Mouse (Mus musculus): ENCODE results near the gene Lsm5. TPM values are rescaled to one million over a fixed set of nuclear protein-coding genes. Genes with fewer than 3 reads are reported as not detected.

Lsm5 gene
- polyA plus RNA-seq (2015; fragmentation: Nextera tagmentation; extraction: Ambion mirVana) = 79.3 and 98.6 TPM in 2 replicates

GRCm38 (mm10) chr6:56703931-56704900 is at the start of gene Lsm5:
Lsm5 (minus strand) TSS chr6:56704710.
- peak within 1 kb of the TSS; percentile 39; the same call in 1 of the 2 replicates for H3K27ac ChIP-seq (ENCODE audit: low read length)

GRCm38 (mm10) chr6:56753719-56754118 is 49.2 kb upstream of the Lsm5 start:
- Histone ChIP-seq H3K9me3 (ENCODE audit: control insufficient read depth, low read length) (no peaks in the 10 kb centered on the region), H3K4me1 (ENCODE audit: control insufficient read depth, insufficient read depth, low read length) (no peaks in the 10 kb centered on the region), H3K9ac (ENCODE audit: low read depth, low read length) (no peak overlapping the region), H3K4me2 (ENCODE audit: low read depth, low read length) (no peak overlapping the region), H3K27me3 (replicated peaks; ENCODE audit: control insufficient read depth, insufficient read depth, low read length) (no peaks in the 10 kb centered on the region), H3K36me3 (ENCODE audit: control insufficient read depth, insufficient read depth, low read length) (peaks cover 9% of the 10 kb centered on the region), H3K27ac (ENCODE audit: low read length) (no peak overlapping the region), H3K4me3 (ENCODE audit: low read length) (no peak overlapping the region)
- WGBS = 90% methylated on average over 3 of the region's 3 CpGs
- ATAC-seq = no peak

More at GRCm38 (mm10) chr6:56703931-56704900, at the start of gene Lsm5:
- ATAC-seq = peak; percentile 95
- Histone ChIP-seq H3K4me3 (ENCODE audit: low read length) (peak within 1 kb of the TSS; percentile 82), H3K36me3 (ENCODE audit: control insufficient read depth, insufficient read depth, low read length) (no peaks in the 10 kb centered on the region), H3K4me2 (ENCODE audit: low read depth, low read length) (peak within 1 kb of the TSS; percentile 80), H3K9ac (ENCODE audit: low read depth, low read length) (peak within 1 kb of the TSS; percentile 79), H3K9me3 (ENCODE audit: control insufficient read depth, low read length) (no peaks in the 10 kb centered on the region), H3K27me3 (replicated peaks; ENCODE audit: control insufficient read depth, insufficient read depth, low read length) (no peaks in the 10 kb centered on the region), H3K4me1 (ENCODE audit: control insufficient read depth, insufficient read depth, low read length) (peaks cover 3% of the 10 kb centered on the region)
- WGBS = under 1% methylated on average over 46 of the region's 46 CpGs

GRCm38 (mm10) chr6:56745950-56746543 is 41.5 kb upstream of the Lsm5 start:
- H3K27me3 ChIP-seq (replicated peaks; ENCODE audit: control insufficient read depth, insufficient read depth, low read length) = no peaks in the 10 kb centered on the region
- no peaks in the 10 kb centered on the region for H3K9me3 ChIP-seq (ENCODE audit: control insufficient read depth, low read length)
- WGBS = 74% methylated on average over 5 of the region's 5 CpGs
- no peaks in the 10 kb centered on the region for H3K4me1 ChIP-seq (ENCODE audit: control insufficient read depth, insufficient read depth, low read length)
- no peak for ATAC-seq
- 0 out of 2 replicates have a peak, but pooled peaks cover 4% of the 10 kb centered on the region for H3K36me3 ChIP-seq (ENCODE audit: control insufficient read depth, insufficient read depth, low read length)
- no peak overlapping the region for H3K27ac ChIP-seq (ENCODE audit: low read length)
- H3K4me3 ChIP-seq (ENCODE audit: low read length) = no peak overlapping the region
- no peak overlapping the region for H3K9ac ChIP-seq (ENCODE audit: low read depth, low read length)
- no peak overlapping the region for H3K4me2 ChIP-seq (ENCODE audit: low read depth, low read length)

- peaks cover 8% of the 10 kb centered on the region; the same call in 1 of the 2 replicates for H3K36me3 ChIP-seq (ENCODE audit: control insufficient read depth, insufficient read depth, low read length)
- no peak overlapping the region for H3K4me2 ChIP-seq (ENCODE audit: low read depth, low read length)
- H3K9me3 ChIP-seq (ENCODE audit: control insufficient read depth, low read length) = no peaks in the 10 kb centered on the region
- H3K9ac ChIP-seq (ENCODE audit: low read depth, low read length) = no peak overlapping the region
- no peak overlapping the region for H3K27ac ChIP-seq (ENCODE audit: low read length)
- 79% methylated on average over 2 of the region's 2 CpGs for WGBS
- no peaks in the 10 kb centered on the region for H3K27me3 ChIP-seq (replicated peaks; ENCODE audit: control insufficient read depth, insufficient read depth, low read length)
- no peaks in the 10 kb centered on the region for H3K4me1 ChIP-seq (ENCODE audit: control insufficient read depth, insufficient read depth, low read length)
- no peak overlapping the region for H3K4me3 ChIP-seq (ENCODE audit: low read length)
- no peak for ATAC-seq
Measured at GRCm38 (mm10) chr6:56732545-56732944, 28.0 kb upstream of the Lsm5 start.

GRCm38 (mm10) chr6:56720877-56721276 is 16.4 kb upstream of the Lsm5 start:
- ATAC-seq = no peak
- H3K4me1 ChIP-seq (ENCODE audit: control insufficient read depth, insufficient read depth, low read length) = peaks cover 4% of the 10 kb centered on the region; the same call in 1 of the 2 replicates
- H3K36me3 ChIP-seq (ENCODE audit: control insufficient read depth, insufficient read depth, low read length) = peaks cover 1% of the 10 kb centered on the region; the same call in 1 of the 2 replicates
- no peak overlapping the region for H3K9ac ChIP-seq (ENCODE audit: low read depth, low read length)
- no peaks in the 10 kb centered on the region for H3K27me3 ChIP-seq (replicated peaks; ENCODE audit: control insufficient read depth, insufficient read depth, low read length)
- no peak overlapping the region for H3K27ac ChIP-seq (ENCODE audit: low read length)
- H3K4me2 ChIP-seq (ENCODE audit: low read depth, low read length) = no peak overlapping the region
- H3K4me3 ChIP-seq (ENCODE audit: low read length) = no peak overlapping the region
- WGBS = 52% methylated on average over 3 of the region's 3 CpGs
- no peaks in the 10 kb centered on the region for H3K9me3 ChIP-seq (ENCODE audit: control insufficient read depth, low read length)

- WGBS = 74% methylated on average over 1 of the region's 1 CpGs
- Histone ChIP-seq H3K27me3 (replicated peaks; ENCODE audit: control insufficient read depth, insufficient read depth, low read length) (no peaks in the 10 kb centered on the region), H3K9ac (ENCODE audit: low read depth, low read length) (no peak overlapping the region), H3K9me3 (ENCODE audit: control insufficient read depth, low read length) (no peaks in the 10 kb centered on the region), H3K4me1 (ENCODE audit: control insufficient read depth, insufficient read depth, low read length) (peaks cover 6% of the 10 kb centered on the region; the same call in 1 of the 2 replicates), H3K36me3 (ENCODE audit: control insufficient read depth, insufficient read depth, low read length) (no peaks in the 10 kb centered on the region; the same call in 1 of the 2 replicates), H3K4me2 (ENCODE audit: low read depth, low read length) (no peak overlapping the region), H3K4me3 (ENCODE audit: low read length) (no peak overlapping the region), H3K27ac (ENCODE audit: low read length) (no peak overlapping the region)
- ATAC-seq = no peak
Measured at GRCm38 (mm10) chr6:56719071-56719470, 14.6 kb upstream of the Lsm5 start.

- H3K4me3 ChIP-seq (ENCODE audit: low read length) = peak overlapping the region; percentile 88
- peaks cover 4% of the 10 kb centered on the region; the same call in 1 of the 2 replicates for H3K4me1 ChIP-seq (ENCODE audit: control insufficient read depth, insufficient read depth, low read length)
- no peaks in the 10 kb centered on the region for H3K36me3 ChIP-seq (ENCODE audit: control insufficient read depth, insufficient read depth, low read length)
- H3K27ac ChIP-seq (ENCODE audit: low read length) = peak overlapping the region; percentile 98
- peak overlapping the region; percentile 86 for H3K9ac ChIP-seq (ENCODE audit: low read depth, low read length)
- ATAC-seq = no peak
- no peaks in the 10 kb centered on the region for H3K9me3 ChIP-seq (ENCODE audit: control insufficient read depth, low read length)
- H3K27me3 ChIP-seq (replicated peaks; ENCODE audit: control insufficient read depth, insufficient read depth, low read length) = no peaks in the 10 kb centered on the region
- under 1% methylated on average over 25 of the region's 25 CpGs for WGBS
- H3K4me2 ChIP-seq (ENCODE audit: low read depth, low read length) = peak overlapping the region; percentile 77
Measured at GRCm38 (mm10) chr6:56715270-56715666, 10.8 kb upstream of the Lsm5 start.

GRCm38 (mm10) chr6:56714574-56715269 is 10.2 kb upstream of the Lsm5 start, which contains the start of gene Avl9:
Avl9 (plus strand) TSS chr6:56714899.
- peak within 1 kb of the TSS; percentile 88 for H3K4me3 ChIP-seq (ENCODE audit: low read length)
- ATAC-seq = peak; percentile 99
- peak within 1 kb of the TSS; percentile 77 for H3K4me2 ChIP-seq (ENCODE audit: low read depth, low read length)
- under 1% methylated on average over 58 of the region's 64 CpGs for WGBS
- H3K27ac ChIP-seq (ENCODE audit: low read length) = peak within 1 kb of the TSS; percentile 98
- no peaks in the 10 kb centered on the region for H3K36me3 ChIP-seq (ENCODE audit: control insufficient read depth, insufficient read depth, low read length)
- H3K4me1 ChIP-seq (ENCODE audit: control insufficient read depth, insufficient read depth, low read length) = peaks cover 4% of the 10 kb centered on the region; the same call in 1 of the 2 replicates
- no peaks in the 10 kb centered on the region for H3K9me3 ChIP-seq (ENCODE audit: control insufficient read depth, low read length)
- no peaks in the 10 kb centered on the region for H3K27me3 ChIP-seq (replicated peaks; ENCODE audit: control insufficient read depth, insufficient read depth, low read length)
- peak within 1 kb of the TSS; percentile 86 for H3K9ac ChIP-seq (ENCODE audit: low read depth, low read length)

Data from intestine, embryonic 16.5 days (tissue).